Mouse (Mus musculus) MEL (cell line): ENCODE results near the gene Mboat2.

Source experiments
- CTCF ChIP-seq, 3 experiments: IDR thresholded peaks in 2 of 3; conservative IDR thresholded peaks in 1 of 3; 2 replicates each; pipeline ENCODE4 v1.5.1; 2011 to 2012; ENCODE audit warnings: low read length in 3 of 3, low read depth in 2 of 3, mild to moderate bottlenecking in 2 of 3, improper control_type of control experiment in 1 of 3, inconsistent platforms in 1 of 3, mixed read lengths in 1 of 3, moderate library complexity in 1 of 3; ENCODE audit not compliant: control insufficient read depth in 1 of 3, insufficient read depth in 1 of 3, poor library complexity in 1 of 3, severe bottlenecking in 1 of 3
- MAFK ChIP-seq: IDR thresholded peaks from 2 replicates; pipeline ENCODE4 v1.6.1; 2011; ENCODE audit warnings: low read depth, mild to moderate bottlenecking, low read length, improper control_type of control experiment, borderline replicate concordance
- POLR2A ChIP-seq, 2 experiments: IDR thresholded peaks; 2 replicates each; pipeline ENCODE4 v1.6.1; 2011 to 2012; ENCODE audit warnings: low read length in 2 of 2, mild to moderate bottlenecking in 2 of 2, control low read depth in 1 of 2, improper control_type of control experiment in 1 of 2, low read depth in 1 of 2, moderate library complexity in 1 of 2; ENCODE audit not compliant: control insufficient read depth in 1 of 2, insufficient read depth in 1 of 2, poor library complexity in 1 of 2
- USF2 ChIP-seq, 2 experiments: IDR thresholded peaks; 2 replicates each; pipeline ENCODE4 v1.6.1; 2011 to 2012; ENCODE audit warnings: improper control_type of control experiment in 2 of 2, low read length in 2 of 2, borderline replicate concordance in 1 of 2, inconsistent platforms in 1 of 2, low read depth in 1 of 2, mild to moderate bottlenecking in 1 of 2; ENCODE audit not compliant: insufficient read depth in 1 of 2

GRCm38 (mm10) chr12:24892536-24892935, 61.9 kb downstream of the Mboat2 start:
- TF ChIP-seq CTCF (IDR thresholded peaks at IDR 0.05 in 2 of 3, conservative IDR thresholded peaks at IDR 0.05 in 1 of 3; ENCODE audit: control insufficient read depth in 1 of 3, insufficient read depth in 1 of 3, low read depth in 2 of 3, low read length in 3 of 3, poor library complexity in 1 of 3, severe bottlenecking in 1 of 3) (no peak), POLR2A (IDR thresholded peaks at IDR 0.05; ENCODE audit: control insufficient read depth in 1 of 2, insufficient read depth in 1 of 2, low read depth in 1 of 2, low read length in 2 of 2, poor library complexity in 1 of 2) (no peak), MAFK (peak; percentile 25; the same call in 1 of the 2 replicates), USF2 (IDR thresholded peaks at IDR 0.05; ENCODE audit: borderline replicate concordance in 1 of 2, insufficient read depth in 1 of 2, low read depth in 1 of 2, low read length in 2 of 2) (no peak)
